Mouse (Mus musculus) midbrain, embryonic 15.5 days (tissue): ENCODE measurements around the gene Trim32. TPM values are rescaled to one million over a fixed set of nuclear protein-coding genes. Genes with fewer than 3 reads are reported as not detected.

Experiments used
- ATAC-seq: fragments of 200-750 bp; cut with Nextera tagmentation; replicated peaks from 2 replicates; pipeline ENCODE4 v1.8.0; 2017; ENCODE audit warnings: moderate TSS enrichment
- H3K27ac ChIP-seq: fragments of 300-500 bp; sonication (generic); 2 replicates; pipeline ENCODE4 v1.5.1; 2015; ENCODE audit warnings: mild to moderate bottlenecking, inconsistent platforms
- H3K27me3 ChIP-seq: fragments of 300-500 bp; sonication (generic); replicated peaks from 2 replicates; pipeline ENCODE4 v1.6.1; 2015; ENCODE audit warnings: inconsistent platforms
- H3K36me3 ChIP-seq: fragments of 300-500 bp; sonication (generic); replicated peaks from 2 replicates; pipeline ENCODE4 v1.6.1; 2015; ENCODE audit warnings: inconsistent platforms
- H3K4me1 ChIP-seq: fragments of 300-500 bp; sonication (generic); 2 replicates; pipeline ENCODE4 v1.6.1; 2015; ENCODE audit warnings: inconsistent platforms
- H3K4me2 ChIP-seq: fragments of 300-500 bp; sonication (generic); 2 replicates; pipeline ENCODE4 v1.6.1; 2015; ENCODE audit warnings: inconsistent platforms, mild to moderate bottlenecking, moderate library complexity
- H3K4me3 ChIP-seq: fragments of 300-500 bp; sonication (generic); 2 replicates; pipeline ENCODE4 v1.5.1; 2015; ENCODE audit warnings: mild to moderate bottlenecking, inconsistent platforms
- H3K9ac ChIP-seq: fragments of 300-500 bp; sonication (generic); 2 replicates; pipeline ENCODE4 v1.6.1; 2015; ENCODE audit warnings: mild to moderate bottlenecking, inconsistent platforms
- H3K9me3 ChIP-seq: fragments of 300-500 bp; sonication (generic); 2 replicates; pipeline ENCODE4 v1.6.1; 2016; ENCODE audit warnings: inconsistent platforms
- WGBS: fragments of 180-500 bp; shearing (Covaris S2); methylation state at CpG from one replicate; pipeline ENCODE4 v1.1.7; 2015; ENCODE audit warnings: mixed read lengths; 5-methylcytosine and 5-hydroxymethylcytosine counted together
- polyA plus RNA-seq: library from polyadenylated mRNA; unstranded; fragments of >200 nt; fragmentation: Nextera tagmentation; extraction: Ambion mirVana; gene quantifications from 2 replicates; pipeline ENCODE4 v1.2.1, GENCODE M21; 2015

Trim32 gene
- 207 and 214 TPM in 2 replicates for polyA plus RNA-seq

GRCm38 (mm10) chr4:65604504-65605150 is at the start of gene Trim32:
TSS of gene Trim32 (plus strand) at chr4:65604986.
- H3K4me1 ChIP-seq: peaks cover 27% of the 10 kb centered on the region
- H3K4me3 ChIP-seq: peak within 1 kb of the TSS; percentile 70
- H3K36me3 ChIP-seq: no peaks in the 10 kb centered on the region
- no peaks in the 10 kb centered on the region for H3K27me3 ChIP-seq
- H3K9ac ChIP-seq: peak within 1 kb of the TSS; percentile 80
- peak; percentile 98 for ATAC-seq
- H3K9me3 ChIP-seq: no peaks in the 10 kb centered on the region
- peak within 1 kb of the TSS; percentile 61 for H3K4me2 ChIP-seq
- 2% methylated on average over 33 of the region's 33 CpGs for WGBS
- peak within 1 kb of the TSS; percentile 82 for H3K27ac ChIP-seq

- no peaks in the 10 kb centered on the region for H3K27me3 ChIP-seq
- H3K9ac ChIP-seq: no peak overlapping the region
- H3K4me3 ChIP-seq: no peak overlapping the region
- H3K4me2 ChIP-seq: no peak overlapping the region
- H3K27ac ChIP-seq: no peak overlapping the region
- WGBS: 56% methylated on average over 4 of the region's 4 CpGs
- H3K36me3 ChIP-seq: no peaks in the 10 kb centered on the region
- H3K4me1 ChIP-seq: no peaks in the 10 kb centered on the region
- no peaks in the 10 kb centered on the region for H3K9me3 ChIP-seq
- ATAC-seq: no peak
These were observed 39.3 kb upstream of the Trim32 start for GRCm38 (mm10) chr4:65565493-65565892.

GRCm38 (mm10) chr4:65580254-65580653 is 24.5 kb upstream of the Trim32 start:
- no peak for ATAC-seq
- Histone ChIP-seq H3K9me3 (no peaks in the 10 kb centered on the region), H3K9ac (no peak overlapping the region), H3K4me2 (no peak overlapping the region), H3K36me3 (no peaks in the 10 kb centered on the region), H3K4me1 (no peaks in the 10 kb centered on the region), H3K27ac (no peak overlapping the region), H3K27me3 (no peaks in the 10 kb centered on the region), H3K4me3 (no peak overlapping the region)
- 67% methylated on average over 1 of the region's 1 CpGs for WGBS

GRCm38 (mm10) chr4:65586947-65587346 is 17.8 kb upstream of the Trim32 start:
- Histone ChIP-seq H3K36me3 (no peaks in the 10 kb centered on the region), H3K27ac (no peak overlapping the region), H3K27me3 (no peaks in the 10 kb centered on the region), H3K4me2 (no peak overlapping the region), H3K4me1 (no peaks in the 10 kb centered on the region), H3K9me3 (no peaks in the 10 kb centered on the region), H3K9ac (no peak overlapping the region), H3K4me3 (no peak overlapping the region)
- 33% methylated on average over 5 of the region's 5 CpGs for WGBS
- no peak for ATAC-seq

GRCm38 (mm10) chr4:65589780-65590179 is 15.0 kb upstream of the Trim32 start:
- H3K27ac ChIP-seq: no peak overlapping the region
- no peaks in the 10 kb centered on the region for H3K27me3 ChIP-seq
- no peaks in the 10 kb centered on the region for H3K4me1 ChIP-seq
- H3K4me2 ChIP-seq: no peak overlapping the region
- no peaks in the 10 kb centered on the region for H3K36me3 ChIP-seq
- no peaks in the 10 kb centered on the region for H3K9me3 ChIP-seq
- no peak overlapping the region for H3K4me3 ChIP-seq
- no peak overlapping the region for H3K9ac ChIP-seq
- peak; percentile 77 for ATAC-seq

- 74% methylated on average over 5 of the region's 5 CpGs for WGBS
- Histone ChIP-seq H3K36me3 (no peaks in the 10 kb centered on the region), H3K27me3 (no peaks in the 10 kb centered on the region), H3K9me3 (no peaks in the 10 kb centered on the region), H3K4me1 (no peaks in the 10 kb centered on the region), H3K4me2 (no peak overlapping the region), H3K9ac (no peak overlapping the region), H3K27ac (no peak overlapping the region), H3K4me3 (no peak overlapping the region)
- ATAC-seq: no peak
These were observed 10.0 kb upstream of the Trim32 start for GRCm38 (mm10) chr4:65594601-65595369.

- Histone ChIP-seq H3K4me1 (peaks cover 31% of the 10 kb centered on the region), H3K9ac (peak overlapping the region; percentile 80), H3K27ac (peak overlapping the region; percentile 82), H3K4me2 (peak overlapping the region; percentile 61), H3K36me3 (no peaks in the 10 kb centered on the region), H3K4me3 (peak overlapping the region; percentile 70), H3K27me3 (no peaks in the 10 kb centered on the region), H3K9me3 (no peaks in the 10 kb centered on the region)
- WGBS: under 1% methylated on average over 21 of the region's 21 CpGs
- peak; percentile 91 for ATAC-seq
These were observed 441 bp downstream of the Trim32 start for GRCm38 (mm10) chr4:65605151-65605702.

- WGBS: 89% methylated on average over 10 of the region's 10 CpGs
- Histone ChIP-seq H3K4me2 (peak overlapping the region; percentile 61), H3K9me3 (no peaks in the 10 kb centered on the region), H3K4me3 (no peak overlapping the region), H3K4me1 (peaks cover 39% of the 10 kb centered on the region), H3K9ac (no peak overlapping the region), H3K36me3 (no peaks in the 10 kb centered on the region), H3K27ac (no peak overlapping the region), H3K27me3 (no peaks in the 10 kb centered on the region)
- ATAC-seq: no peak
These were observed 2.4 kb downstream of the Trim32 start for GRCm38 (mm10) chr4:65607184-65607631.

- 96% methylated on average over 4 of the region's 4 CpGs for WGBS
- Histone ChIP-seq H3K36me3 (peaks cover 2% of the 10 kb centered on the region), H3K9ac (no peak overlapping the region), H3K4me3 (no peak overlapping the region), H3K9me3 (no peaks in the 10 kb centered on the region), H3K27me3 (no peaks in the 10 kb centered on the region), H3K27ac (no peak overlapping the region), H3K4me2 (no peak overlapping the region), H3K4me1 (peaks cover 39% of the 10 kb centered on the region)
- no peak for ATAC-seq
These were observed 3.3 kb downstream of the Trim32 start for GRCm38 (mm10) chr4:65608112-65608511.

- no peak overlapping the region for H3K4me3 ChIP-seq
- H3K27ac ChIP-seq: no peak overlapping the region
- no peak overlapping the region for H3K9ac ChIP-seq
- H3K4me2 ChIP-seq: no peak overlapping the region
- 89% methylated on average over 5 of the region's 5 CpGs for whole genome bisulfite sequencing
- no peak for ATAC-seq
- no peaks in the 10 kb centered on the region for H3K9me3 ChIP-seq
- peaks cover 35% of the 10 kb centered on the region for H3K4me1 ChIP-seq
- H3K27me3 ChIP-seq: no peaks in the 10 kb centered on the region
- H3K36me3 ChIP-seq: peaks cover 24% of the 10 kb centered on the region
These were observed 5.5 kb downstream of the Trim32 start for GRCm38 (mm10) chr4:65610329-65610728.

GRCm38 (mm10) chr4:65610896-65611295 is 6.1 kb downstream of the Trim32 start:
- Histone ChIP-seq H3K36me3 (peaks cover 30% of the 10 kb centered on the region), H3K4me1 (peaks cover 32% of the 10 kb centered on the region), H3K9me3 (no peaks in the 10 kb centered on the region), H3K27me3 (no peaks in the 10 kb centered on the region), H3K9ac (no peak overlapping the region), H3K4me2 (no peak overlapping the region), H3K4me3 (no peak overlapping the region), H3K27ac (no peak overlapping the region)
- ATAC-seq: no peak
- WGBS: 76% methylated on average over 6 of the region's 6 CpGs

GRCm38 (mm10) chr4:65613135-65613534 is 8.3 kb downstream of the Trim32 start:
- H3K9me3 ChIP-seq: no peaks in the 10 kb centered on the region
- no peak for ATAC-seq
- WGBS: 92% methylated on average over 14 of the region's 14 CpGs
- H3K4me2 ChIP-seq: no peak overlapping the region
- H3K4me1 ChIP-seq: peaks cover 15% of the 10 kb centered on the region
- H3K9ac ChIP-seq: no peak overlapping the region
- H3K4me3 ChIP-seq: no peak overlapping the region
- H3K27ac ChIP-seq: no peak overlapping the region
- H3K27me3 ChIP-seq: no peaks in the 10 kb centered on the region
- peaks cover 41% of the 10 kb centered on the region for H3K36me3 ChIP-seq
